Mouse (Mus musculus) brown adipose tissue, adult 24 weeks (tissue): ENCODE data around the gene Pla2g2d. TPM values are rescaled to one million over a fixed set of nuclear protein-coding genes. Genes with fewer than 3 reads are reported as not detected.

ENCODE experiments used
- H3K27ac ChIP-seq: fragments of 200-500 bp; replicated peaks from 2 replicates; pipeline ENCODE4 v1.5.1; 2012; ENCODE audit warnings: low read depth, mild to moderate bottlenecking, low read length
- H3K4me1 ChIP-seq: fragments of 200-500 bp; 2 replicates; pipeline ENCODE4 v1.6.1; 2012; ENCODE audit warnings: low read length, mixed read lengths; ENCODE audit not compliant: control insufficient read depth, insufficient read depth, insufficient read length
- H3K4me3 ChIP-seq: fragments of 200-500 bp; 2 replicates; pipeline ENCODE4 v1.5.1; 2012; ENCODE audit warnings: low read depth, mild to moderate bottlenecking, low read length, moderate library complexity; ENCODE audit not compliant: insufficient read depth
- polyA plus RNA-seq: library from polyadenylated mRNA; stranded (reverse); fragments of >200 nt; gene quantifications from 2 replicates; pipeline ENCODE4 v1.2.4, GENCODE M21; 2012; ENCODE audit not compliant: missing spikeins, insufficient read depth, insufficient read length

Gene Pla2g2d
- polyA plus RNA-seq, 1 experiment = 4.9 TPM

DNA sequence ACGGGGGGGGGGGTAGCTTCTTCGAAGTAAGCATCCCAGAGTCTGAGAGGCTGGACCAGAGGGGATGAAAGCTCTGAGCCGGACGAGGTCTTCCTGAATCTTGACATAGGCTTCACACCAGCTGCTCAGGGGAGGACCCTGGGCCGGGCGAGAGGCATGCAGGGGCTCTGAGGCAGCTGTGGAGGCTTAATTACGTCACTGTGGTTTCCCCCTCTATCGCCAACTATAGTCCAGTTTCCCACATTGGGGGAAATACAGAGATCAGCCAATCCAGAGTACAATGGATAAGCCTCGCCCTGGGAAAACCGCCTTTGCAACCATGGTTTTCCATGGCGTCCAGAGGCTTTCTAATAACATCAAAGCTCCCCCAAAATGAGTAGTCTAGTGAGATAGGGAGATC, 51.6 kb downstream of the Pla2g2d start:
- H3K4me3 ChIP-seq = no peak overlapping the region
- H3K4me1 ChIP-seq = no peaks in the 10 kb centered on the region
- H3K27ac ChIP-seq = no peak overlapping the region

Other genes with a start within 250 kb of the Pla2g2d start
- not detected in 2 replicates for gene Vwa5b1, start 139.9 kb upstream of the Pla2g2d start, polyA plus RNA-seq
- gene Pla2g2c, start 50.9 kb upstream of the Pla2g2d start, polyA plus RNA-seq = not detected in 2 replicates
- gene Ubxn10, start 38.6 kb upstream of the Pla2g2d start, polyA plus RNA-seq = not detected in 2 replicates
- gene Pla2g2f, start 18.1 kb upstream of the Pla2g2d start, polyA plus RNA-seq = not detected in 2 replicates
- gene Pla2g5, start 87.7 kb downstream of the Pla2g2d start, polyA plus RNA-seq = 1.5 TPM in 1 of 2 replicates, not detected in the other
- not detected in 2 replicates for gene Gm13030, start 98.2 kb downstream of the Pla2g2d start, polyA plus RNA-seq
- 4.0 TPM in 1 of 2 replicates, not detected in the other for gene Pla2g2e, start 102.2 kb downstream of the Pla2g2d start, polyA plus RNA-seq
- 4.5 and 5.2 TPM in 2 replicates for gene Otud3, start 138.2 kb downstream of the Pla2g2d start, polyA plus RNA-seq
- gene Rnf186, start 191.4 kb downstream of the Pla2g2d start, polyA plus RNA-seq = not detected in 2 replicates
- 10.3 and 12.2 TPM in 2 replicates for gene Tmco4, start 197.2 kb downstream of the Pla2g2d start, polyA plus RNA-seq